Mouse (Mus musculus) kidney, postnatal 0 days (tissue): ENCODE results near the gene Ccdc102a. TPM values are rescaled to one million over a fixed set of nuclear protein-coding genes. Genes with fewer than 3 reads are reported as not detected.
"Not testable (repeated sequence)": the region's sequence is repeated elsewhere in the genome, so short reads cannot be mapped to it uniquely, and the experiment has no call there.

Experiments used
- ATAC-seq: fragments of 200-750 bp; cut with Nextera tagmentation; replicated peaks from 2 replicates; pipeline ENCODE4 v1.8.0; 2017; ENCODE audit warnings: low read depth, moderate number of reproducible peaks, moderate TSS enrichment, moderate library complexity; ENCODE audit not compliant: low FRiP score
- DNase-seq: peaks from one replicate; pipeline ENCODE4 v3.0.0-alpha.2; 2016; ENCODE audit warnings: low spot score
- H3K27ac ChIP-seq: fragments of 300-500 bp; sonication (generic); 2 replicates; pipeline ENCODE4 v1.5.1; 2014; ENCODE audit warnings: mild to moderate bottlenecking
- H3K27me3 ChIP-seq: fragments of 300-500 bp; sonication (generic); 2 replicates; pipeline ENCODE4 v1.6.1; 2014; ENCODE audit warnings: low read length, mixed read lengths; ENCODE audit not compliant: insufficient read depth
- H3K36me3 ChIP-seq: fragments of 300-500 bp; sonication (generic); 2 replicates; pipeline ENCODE4 v1.6.1; 2014; ENCODE audit warnings: low read length, mixed read lengths; ENCODE audit not compliant: insufficient read depth
- H3K4me1 ChIP-seq: fragments of 300-500 bp; sonication (generic); replicated peaks from 2 replicates; pipeline ENCODE4 v1.6.1; 2014; ENCODE audit warnings: antibody characterized with exemption, low read length, mixed read lengths; ENCODE audit not compliant: insufficient read depth
- H3K4me2 ChIP-seq: fragments of 300-500 bp; sonication (generic); 2 replicates; pipeline ENCODE4 v1.6.1; 2014; ENCODE audit warnings: mild to moderate bottlenecking, low read length, moderate library complexity, mixed read lengths
- H3K4me3 ChIP-seq: fragments of 300-500 bp; sonication (generic); replicated peaks from 2 replicates; pipeline ENCODE4 v1.5.1; 2014; ENCODE audit warnings: low read depth, low read length
- H3K9ac ChIP-seq: fragments of 300-500 bp; sonication (generic); 2 replicates; pipeline ENCODE4 v1.6.1; 2014; ENCODE audit warnings: low read depth, low read length
- H3K9me3 ChIP-seq: fragments of 300-500 bp; sonication (generic); replicated peaks from 2 replicates; pipeline ENCODE4 v1.6.1; 2016; ENCODE audit warnings: low read length, inconsistent platforms, mixed read lengths
- CTCF ChIP-seq: IDR thresholded peaks from 2 replicates; pipeline ENCODE4 v1.5.1; 2016; ENCODE audit warnings: antibody characterized with exemption, low read depth, mild to moderate bottlenecking, moderate library complexity
- WGBS: fragments of 180-500 bp; shearing (Covaris S2); extraction: QIAGEN DNeasy Blood & Tissue Kit; methylation state at CpG from one replicate; pipeline ENCODE4 v1.1.7; 2014; 5-methylcytosine and 5-hydroxymethylcytosine counted together
- polyA plus RNA-seq: library from polyadenylated mRNA; unstranded; fragments of >200 nt; fragmentation: Nextera tagmentation; extraction: Ambion mirVana; gene quantifications from 2 replicates; pipeline ENCODE4 v1.2.1, GENCODE M21; 2015

The Ccdc102a gene
- polyA plus RNA-seq, 1 experiment from 2014 or later, result 20.0 TPM

- Histone ChIP-seq H3K4me2 (peak within 1 kb of the TSS; percentile 90), H3K27ac (0 out of 2 replicates have a peak within 1 kb of the TSS, but pooled peaks have one; percentile 47), H3K9ac (peak within 1 kb of the TSS; percentile 88), H3K9me3 (no peaks in the 10 kb centered on the region), H3K27me3 (no peaks in the 10 kb centered on the region), H3K36me3 (peaks cover 28% of the 10 kb centered on the region), H3K4me1 (peaks cover 6% of the 10 kb centered on the region; the same call in 1 of the 2 replicates), H3K4me3 (peak within 1 kb of the TSS; percentile 80)
- ATAC-seq (peak; percentile 61), DNase-seq (peak; percentile 89)
- peak; percentile 91 for TF ChIP-seq CTCF
- under 1% methylated on average over 68 of the region's 68 CpGs for WGBS
Observed at GRCm38 (mm10) chr8:94857346-94858173, 60.3 kb downstream of the Ccdc102a start, which contains the start of gene Polr2c. Gene Polr2c, plus strand, starts transcription at chr8:94857450.

- no peak for ATAC-seq
- H3K4me1 ChIP-seq, result peaks cover 6% of the 10 kb centered on the region; the same call in 1 of the 2 replicates
- WGBS, result 26% methylated on average over 5 of the region's 5 CpGs
Observed at GRCm38 (mm10) chr8:94857011-94857345, 60.9 kb downstream of the Ccdc102a start.

GRCm38 (mm10) chr8:94854761-94855160 lies 63.1 kb downstream of the Ccdc102a start:
- H3K36me3 ChIP-seq, result peaks cover 39% of the 10 kb centered on the region
- WGBS, result 90% methylated on average over 11 of the region's 11 CpGs
- not testable (repeated sequence) for H3K9me3 ChIP-seq

More at GRCm38 (mm10) chr8:94857011-94857345, 60.9 kb downstream of the Ccdc102a start:
- Histone ChIP-seq H3K36me3 (peaks cover 29% of the 10 kb centered on the region), H3K27me3 (no peaks in the 10 kb centered on the region), H3K4me2 (no peak overlapping the region), H3K9me3 (no peaks in the 10 kb centered on the region), H3K4me3 (no peak overlapping the region; the same call in 1 of the 2 replicates), H3K27ac (no peak overlapping the region), H3K9ac (no peak overlapping the region)
- no peak for TF ChIP-seq CTCF
- DNase-seq, result no peak

More at GRCm38 (mm10) chr8:94854761-94855160, 63.1 kb downstream of the Ccdc102a start:
- DNase-seq, H3K9ac ChIP-seq, H3K27ac ChIP-seq, H3K4me2 ChIP-seq, H3K4me1 ChIP-seq, ATAC-seq, H3K27me3 ChIP-seq, H3K4me3 ChIP-seq: not testable (repeated sequence)

Other genes with a start within 250 kb of the Ccdc102a start
- gene Pllp, start 221.8 kb downstream of the Ccdc102a start, polyA plus RNA-seq, result 16.6 and 17.5 TPM in 2 replicates
- gene Ccl22, start 172.5 kb downstream of the Ccdc102a start, polyA plus RNA-seq, result not detected in 2 replicates
- gene Cx3cl1, start 146.1 kb downstream of the Ccdc102a start, polyA plus RNA-seq, result 21.5 and 23.4 TPM in 2 replicates
- gene Ccl17, start 107.6 kb downstream of the Ccdc102a start, polyA plus RNA-seq, result 0.69 and 1.2 TPM in 2 replicates
- 101 and 108 TPM in 2 replicates for gene Coq9, start 79.8 kb downstream of the Ccdc102a start, polyA plus RNA-seq
- gene Ciapin1, start 79.7 kb downstream of the Ccdc102a start, polyA plus RNA-seq, result 112 and 129 TPM in 2 replicates
- 129 and 132 TPM in 2 replicates for gene Polr2c, start 60.6 kb downstream of the Ccdc102a start, polyA plus RNA-seq
- gene Dok4, start 41.8 kb downstream of the Ccdc102a start, polyA plus RNA-seq, result 25.2 TPM in 2 replicates
- gene Adgrg5, start 5.6 kb upstream of the Ccdc102a start, polyA plus RNA-seq, result not detected in 2 replicates
- 109 and 125 TPM in 2 replicates for gene Adgrg1, start 56.7 kb upstream of the Ccdc102a start, polyA plus RNA-seq
- gene Adgrg3, start 99.6 kb upstream of the Ccdc102a start, polyA plus RNA-seq, result 3.7 and 4.4 TPM in 2 replicates
- not detected in 2 replicates for gene Drc7, start 137.0 kb upstream of the Ccdc102a start, polyA plus RNA-seq
- 21.2 and 22.9 TPM in 2 replicates for gene Katnb1, start 163.1 kb upstream of the Ccdc102a start, polyA plus RNA-seq